Mouse (Mus musculus) cerebellum, postnatal 14 days (tissue): ENCODE measurements at regions not wholly inside any gene's neighbourhood (a gene's known extent, or its start where the extent isn't known, plus 50 kb on each side); places are given as distances from the start of the nearest gene placed in this dataset.

Experiments used
- DNase-seq, 2 experiments: peaks; one replicate each; pipeline ENCODE4 v3.0.0; 2021; ENCODE audit warnings: mixed read lengths in 2 of 2

GRCm38 (mm10) chr6:101048836-101049361 lies 215.5 kb downstream of the Ppp4r2 start:
- DNase-seq = no peak

GRCm38 (mm10) chr6:101054880-101055279 lies 221.5 kb downstream of the Ppp4r2 start:
- no peak for DNase-seq

DNA sequence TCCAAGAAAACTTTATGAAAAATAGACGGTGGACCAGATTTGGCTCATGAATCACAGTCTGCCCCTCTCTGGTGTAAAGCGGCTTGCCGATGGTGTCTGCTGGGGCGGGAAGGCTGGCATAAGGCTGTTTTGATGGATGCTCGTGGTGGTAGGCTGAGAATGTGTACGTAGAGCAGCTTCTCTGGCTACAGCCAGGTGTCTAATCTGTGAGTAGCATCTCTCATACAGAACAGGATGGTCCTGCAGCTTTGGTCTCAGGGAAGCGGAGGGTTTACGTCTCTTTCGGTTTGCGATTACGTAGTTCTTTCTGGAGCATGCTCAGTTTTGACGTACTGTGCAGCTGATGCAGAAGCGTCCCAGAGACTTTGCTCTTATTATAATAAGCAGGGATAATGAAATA lies 222.9 kb downstream of the Ppp4r2 start:
- DNase-seq = no peak

DNA sequence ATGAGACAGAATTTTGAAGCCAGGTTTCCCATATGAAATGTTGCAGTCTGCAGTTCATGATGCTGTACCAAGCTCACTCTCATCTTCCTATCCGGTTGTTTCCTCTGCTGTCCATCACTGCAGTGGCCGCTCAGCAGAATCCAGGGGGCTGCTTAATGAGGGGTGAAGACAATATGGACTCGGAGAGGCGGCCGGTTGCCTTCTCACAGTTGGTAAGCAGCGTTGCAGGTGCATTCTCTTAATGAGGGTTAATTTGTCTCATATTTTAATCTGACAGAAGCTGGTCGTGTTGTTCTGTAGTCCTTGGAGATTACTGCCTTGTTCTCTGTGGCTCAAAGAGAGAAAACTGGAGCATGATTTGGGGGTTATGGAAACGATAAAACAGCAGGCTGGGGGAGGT lies 225.6 kb downstream of the Ppp4r2 start:
- peak; percentile 15 to 16 for DNase-seq

DNA sequence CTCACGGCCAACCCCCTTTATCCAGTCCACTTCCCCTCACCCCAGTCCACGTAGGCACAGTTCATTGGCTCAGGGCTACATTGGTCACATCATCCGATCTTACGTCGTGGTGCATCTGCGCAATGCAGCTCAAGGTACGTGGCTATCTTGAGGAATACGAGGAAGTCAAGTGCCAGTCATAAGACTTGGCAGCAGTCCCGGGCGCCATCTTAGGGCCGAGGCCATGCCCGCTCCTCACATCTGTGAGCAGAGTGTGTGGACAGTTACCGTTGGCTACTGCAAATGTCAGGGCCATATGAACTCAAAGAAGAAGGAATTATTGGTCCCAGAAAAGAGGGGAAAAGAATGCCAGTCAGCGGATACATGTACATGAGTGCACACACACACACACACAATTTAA lies 228.8 kb downstream of the Ppp4r2 start:
- DNase-seq = peak in 1 of 2 experiments; percentile 15

DNA sequence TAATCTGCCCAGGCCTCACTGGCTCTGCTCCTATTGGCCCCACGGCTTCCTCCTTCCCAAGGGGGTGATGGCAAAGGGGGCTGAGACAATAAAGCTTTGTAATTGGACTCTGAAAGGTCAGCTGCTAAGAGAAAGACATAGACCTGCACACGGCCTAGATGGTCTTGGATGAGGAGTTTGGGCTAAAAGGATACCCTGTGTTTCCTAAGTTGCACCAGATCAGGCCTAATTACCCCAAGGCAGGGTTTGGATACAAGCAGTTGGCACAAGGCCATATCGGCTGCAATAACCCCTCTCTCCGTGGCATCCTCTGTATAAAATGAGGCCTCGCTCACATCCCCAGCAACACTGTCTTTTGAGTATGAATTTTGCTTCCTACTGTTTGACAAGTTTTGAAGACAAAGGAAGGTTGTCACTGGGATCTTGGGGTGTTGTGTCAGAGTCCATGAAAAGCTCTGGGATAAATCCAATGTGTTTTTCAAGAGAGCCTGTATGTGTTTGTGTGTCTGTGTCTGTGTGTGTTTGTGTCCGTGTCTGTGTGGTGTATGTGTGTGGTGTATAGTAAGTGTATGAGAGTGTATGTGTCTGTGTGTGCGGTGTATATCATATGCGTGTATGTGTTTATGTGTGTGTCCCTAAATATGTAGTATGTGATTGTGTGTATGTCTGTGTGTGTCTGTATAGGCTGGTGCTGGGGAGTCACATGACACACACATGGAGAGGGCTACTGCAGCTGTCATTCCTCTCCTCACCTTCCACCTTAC lies 242.5 kb downstream of the Ppp4r2 start:
- DNase-seq = no peak

DNA sequence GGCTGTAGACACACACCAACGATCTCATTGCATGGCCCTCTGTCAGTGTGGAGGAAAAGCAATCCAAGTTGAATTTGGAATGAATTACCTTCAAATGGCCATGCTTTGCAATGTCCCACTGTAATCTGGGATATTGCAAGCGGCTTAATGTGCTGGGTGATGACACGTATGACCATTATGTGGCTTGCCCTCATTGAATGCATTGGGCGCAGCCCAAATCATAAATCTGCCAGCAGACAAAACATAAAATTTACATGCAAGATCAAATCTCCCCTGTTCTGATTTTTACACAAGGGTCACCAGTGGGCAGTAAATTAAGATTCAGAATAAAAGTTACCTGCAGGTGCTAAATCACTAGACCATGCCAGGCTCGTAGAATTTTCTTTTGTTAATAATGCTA lies 244.9 kb downstream of the Ppp4r2 start:
- no peak for DNase-seq

- DNase-seq = no peak
Measured at GRCm38 (mm10) chr6:101083676-101084075, 250.3 kb downstream of the Ppp4r2 start.

GRCm38 (mm10) chr6:101092179-101092578 lies 258.8 kb downstream of the Ppp4r2 start:
- DNase-seq = no peak
